Comparison of ENCODE assay signal across 12 mouse cellular contexts in the genomic region with DNA sequence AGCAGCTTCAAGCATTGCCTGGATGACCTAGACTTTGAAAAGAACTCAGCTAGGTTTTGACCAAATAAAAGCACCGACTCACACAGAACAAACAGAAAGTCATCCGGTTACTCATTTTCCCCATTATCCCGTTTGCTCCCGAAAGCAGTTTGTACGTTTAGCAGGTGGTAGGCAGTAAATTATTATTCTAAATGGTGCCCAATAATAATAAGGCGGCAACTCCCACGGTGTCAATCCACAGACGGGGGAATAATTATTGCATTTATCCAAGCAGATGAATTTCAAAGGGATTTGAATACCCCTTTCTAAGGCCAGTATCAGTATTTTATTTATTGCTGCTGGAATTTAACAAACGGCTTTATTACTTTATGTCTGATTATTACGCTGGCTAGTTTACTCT. TPM values are rescaled to one million over a fixed set of nuclear protein-coding genes. Genes with fewer than 3 reads are reported as not detected.
DNase-seq lines count a peak whose midpoint lies in the region; ATAC-seq and TF ChIP-seq lines count a peak whose summit lies in the region.
"Had no signal": no experiment of that assay in that cellular context is flagged by ENCODE, and none has a peak within 500 bp of the region (broad histone marks: within the 10 kb centered on the region; RNA-seq: fewer than 3 reads in every experiment).

No protein-coding gene starts in this region.

- H3K9ac ChIP-seq in kidney, postnatal 0 days (ENCODE audit: low read depth, low read length): peak overlapping the region; percentile 79; the same call in 1 of the 2 replicates
- H3K9ac ChIP-seq in forebrain, embryonic 12.5 days: peak overlapping the region; percentile 93; the same call in 1 of the 2 replicates
- H3K9ac ChIP-seq in intestine, embryonic 16.5 days (ENCODE audit: low read depth, low read length): no peak overlapping the region
- peak overlapping the region; percentile 92 for H3K9ac ChIP-seq in neural tube, embryonic 14.5 days (replicated peaks; ENCODE audit: low read depth, low read length)

- peak overlapping the region; percentile 98 for H3K4me2 ChIP-seq in kidney, postnatal 0 days (ENCODE audit: low read length)
- peak overlapping the region; percentile 87 for H3K4me2 ChIP-seq in forebrain, embryonic 12.5 days
- peak overlapping the region; percentile 94; the same call in 1 of the 2 replicates for H3K4me2 ChIP-seq in intestine, embryonic 16.5 days (ENCODE audit: low read depth, low read length)
- peak overlapping the region; percentile 84 for H3K4me2 ChIP-seq in neural tube, embryonic 14.5 days (ENCODE audit: low read depth, low read length)

- H3K9me3 ChIP-seq in kidney, postnatal 0 days (replicated peaks; ENCODE audit: low read length): no peaks in the 10 kb centered on the region
- no peaks in the 10 kb centered on the region for H3K9me3 ChIP-seq in forebrain, embryonic 12.5 days
- no peaks in the 10 kb centered on the region for H3K9me3 ChIP-seq in intestine, embryonic 16.5 days (ENCODE audit: control insufficient read depth, low read length)
- no peaks in the 10 kb centered on the region for H3K9me3 ChIP-seq in neural tube, embryonic 14.5 days (ENCODE audit: control insufficient read depth, low read length)
- H3K9me3 ChIP-seq: G1E had no signal

- 16% methylated on average over 10 of the region's 10 CpGs for whole genome bisulfite sequencing in kidney, postnatal 0 days
- 34% methylated on average over 10 of the region's 10 CpGs for WGBS in forebrain, embryonic 12.5 days
- 31% methylated on average over 10 of the region's 10 CpGs for WGBS in intestine, embryonic 16.5 days
- 7% methylated on average over 10 of the region's 10 CpGs for WGBS in neural tube, embryonic 14.5 days

- no peak overlapping the region; the same call in 1 of the 2 replicates for H3K27ac ChIP-seq in kidney, postnatal 0 days
- H3K27ac ChIP-seq in forebrain, embryonic 12.5 days: peak overlapping the region; percentile 94; the same call in 1 of the 2 replicates
- no peak overlapping the region; the same call in 1 of the 2 replicates for H3K27ac ChIP-seq in intestine, embryonic 16.5 days (ENCODE audit: low read length)
- peak overlapping the region; percentile 69; the same call in 1 of the 2 replicates for H3K27ac ChIP-seq in neural tube, embryonic 14.5 days (ENCODE audit: low read depth, low read length)

- no peaks in the 10 kb centered on the region for H3K27me3 ChIP-seq in kidney, postnatal 0 days (ENCODE audit: insufficient read depth, low read length)
- H3K27me3 ChIP-seq in forebrain, embryonic 12.5 days: no peaks in the 10 kb centered on the region
- H3K27me3 ChIP-seq in intestine, embryonic 16.5 days (replicated peaks; ENCODE audit: control insufficient read depth, insufficient read depth, low read length): no peaks in the 10 kb centered on the region
- H3K27me3 ChIP-seq in neural tube, embryonic 14.5 days (ENCODE audit: control insufficient read depth, insufficient read depth, low read length): no peaks in the 10 kb centered on the region

- no peaks in the 10 kb centered on the region for H3K36me3 ChIP-seq in kidney, postnatal 0 days (ENCODE audit: insufficient read depth, low read length)
- no peaks in the 10 kb centered on the region for H3K36me3 ChIP-seq in forebrain, embryonic 12.5 days (replicated peaks)
- H3K36me3 ChIP-seq in intestine, embryonic 16.5 days (ENCODE audit: control insufficient read depth, insufficient read depth, low read length): no peaks in the 10 kb centered on the region
- H3K36me3 ChIP-seq in neural tube, embryonic 14.5 days (ENCODE audit: control insufficient read depth, insufficient read depth, low read length): no peaks in the 10 kb centered on the region
- H3K36me3 ChIP-seq: G1E had no signal

- ATAC-seq in kidney, postnatal 0 days (replicated peaks; ENCODE audit: low FRiP score, low read depth): no peak
- no peak for ATAC-seq in forebrain, embryonic 12.5 days (ENCODE audit: low FRiP score)
- no peak for ATAC-seq in intestine, embryonic 16.5 days
- no peak for ATAC-seq in neural tube, embryonic 14.5 days (ENCODE audit: low read depth)
- ATAC-seq: liver, postnatal 0 days had no signal

- H3K4me3 ChIP-seq in kidney, postnatal 0 days (replicated peaks; ENCODE audit: low read depth, low read length): no peak overlapping the region
- peak overlapping the region; percentile 83; the same call in 1 of the 2 replicates for H3K4me3 ChIP-seq in forebrain, embryonic 12.5 days (replicated peaks)
- H3K4me3 ChIP-seq in intestine, embryonic 16.5 days (ENCODE audit: low read length): no peak overlapping the region; the same call in 1 of the 2 replicates
- H3K4me3 ChIP-seq in neural tube, embryonic 14.5 days (ENCODE audit: low read depth, low read length): peak overlapping the region; percentile 83

- DNase-seq in kidney, postnatal 0 days (ENCODE audit: low spot score): no peak
- no peak for DNase-seq in kidney, postnatal 25 days
- no peak for DNase-seq in adrenal gland, adult 18-20 months (ENCODE audit: low spot score in 2 of 2)
- DNase-seq in natural killer cell, adult 2 months (ENCODE audit: low spot score in 2 of 2): no peak
- no peak for DNase-seq in adrenal gland, adult (ENCODE audit: inconsistent age in 2 of 2, low spot score in 1 of 2)
- DNase-seq: kidney, adult 11 months; liver, postnatal 0 days; thymus, postnatal 14 days had no signal

- no peak for TF ChIP-seq CTCF in kidney, postnatal 0 days (IDR thresholded peaks at IDR 0.05; ENCODE audit: low read depth)

- H3K4me1 ChIP-seq in kidney, postnatal 0 days (replicated peaks; ENCODE audit: insufficient read depth, low read length): 0 out of 2 replicates have a peak, but pooled peaks cover 10% of the 10 kb centered on the region
- H3K4me1 ChIP-seq in forebrain, embryonic 12.5 days: peaks cover 44% of the 10 kb centered on the region
- peaks cover 19% of the 10 kb centered on the region; the same call in 1 of the 2 replicates for H3K4me1 ChIP-seq in intestine, embryonic 16.5 days (ENCODE audit: control insufficient read depth, insufficient read depth, low read length)
- H3K4me1 ChIP-seq in neural tube, embryonic 14.5 days (ENCODE audit: control insufficient read depth, insufficient read depth, low read length): peaks cover 22% of the 10 kb centered on the region

RNA-seq across cellular contexts. Expression of gene Gpr161, which starts 14.8 kb away (rescaled TPM):
- 0.87 and 0.94 TPM in 2 replicates for polyA plus RNA-seq in kidney, postnatal 0 days (2015; fragmentation: Nextera tagmentation; extraction: Ambion mirVana)
- 3.4 and 3.7 TPM in 2 replicates for polyA plus RNA-seq in forebrain, embryonic 12.5 days (2016; fragmentation: Nextera tagmentation; extraction: Ambion mirVana)
- polyA plus RNA-seq in intestine, embryonic 16.5 days (2015; fragmentation: Nextera tagmentation; extraction: Ambion mirVana): 0.69 and 0.81 TPM in 2 replicates
- polyA plus RNA-seq in neural tube, embryonic 14.5 days (2014; fragmentation: Nextera tagmentation; extraction: Ambion mirVana): 3.7 and 4.8 TPM in 2 replicates
- under 1 TPM; 0.51 to 0.73 TPM for total RNA-seq in adrenal gland, adult 18-20 months (2021)
- polyA plus RNA-seq: G1E had no signal

RNA-seq across cellular contexts. Expression of gene Tiprl, which starts 43.9 kb away (rescaled TPM):
- 100 and 103 TPM in 2 replicates for polyA plus RNA-seq in kidney, postnatal 0 days (2015; fragmentation: Nextera tagmentation; extraction: Ambion mirVana)
- polyA plus RNA-seq in forebrain, embryonic 12.5 days (2016; fragmentation: Nextera tagmentation; extraction: Ambion mirVana): 106 and 107 TPM in 2 replicates
- polyA plus RNA-seq in intestine, embryonic 16.5 days (2015; fragmentation: Nextera tagmentation; extraction: Ambion mirVana): 77.9 and 83.9 TPM in 2 replicates
- polyA plus RNA-seq in neural tube, embryonic 14.5 days (2014; fragmentation: Nextera tagmentation; extraction: Ambion mirVana): 130 and 141 TPM in 2 replicates
- 10 to 100 TPM; 46.3 to 47.7 TPM for total RNA-seq in adrenal gland, adult 18-20 months (2021)

Comparison
In these comparisons a context has a peak if more than half of its experiments do, and no peak if none do; other contexts are left out.
1. H3K27ac ChIP-seq: peak in forebrain, embryonic 12.5 days (single experiment) and neural tube, embryonic 14.5 days (single experiment); none in kidney, postnatal 0 days (single experiment) and intestine, embryonic 16.5 days (single experiment).
2. H3K4me3 ChIP-seq: peak in forebrain, embryonic 12.5 days (single experiment) and neural tube, embryonic 14.5 days (single experiment); none in kidney, postnatal 0 days (single experiment) and intestine, embryonic 16.5 days (single experiment).
3. Peak in every context shown above with its lines, with median percentiles within 50 percentile points of each other: H3K4me2 ChIP-seq.